Mouse (Mus musculus) liver, embryonic 14.5 days (tissue): ENCODE results near the gene Cep78.

ENCODE experiments used
- CTCF ChIP-seq: IDR thresholded peaks from 2 replicates; pipeline ENCODE4 v1.5.1; 2016; ENCODE audit warnings: antibody characterized with exemption, low read depth, control low read depth
- EP300 ChIP-seq: IDR thresholded peaks from 2 replicates; pipeline ENCODE4 v1.6.1; 2016; ENCODE audit warnings: antibody characterized with exemption, low read depth

- TF ChIP-seq CTCF (no peak), EP300 (no peak)
Observed at GRCm38 (mm10) chr19:15918111-15918510, 66.7 kb downstream of the Cep78 start.
